Mouse (Mus musculus) hindbrain, embryonic 16.5 days (tissue): Measurements from ENCODE around the gene Wipf1. TPM values are rescaled to one million over a fixed set of nuclear protein-coding genes. Genes with fewer than 3 reads are reported as not detected.

Experiments
- ATAC-seq: fragments of 200-750 bp; cut with Nextera tagmentation; 2 replicates; pipeline ENCODE4 v1.8.0; 2017; ENCODE audit warnings: moderate TSS enrichment, moderate library complexity
- H3K27ac ChIP-seq: fragments of 300-500 bp; sonication (generic); 2 replicates; pipeline ENCODE4 v1.5.1; 2014; ENCODE audit warnings: low read depth, mild to moderate bottlenecking, control low read depth, low read length, moderate library complexity
- H3K27me3 ChIP-seq: fragments of 300-500 bp; sonication (generic); replicated peaks from 2 replicates; pipeline ENCODE4 v1.6.1; 2014; ENCODE audit warnings: low read length; ENCODE audit not compliant: control insufficient read depth, insufficient read depth
- H3K36me3 ChIP-seq: fragments of 300-500 bp; sonication (generic); 2 replicates; pipeline ENCODE4 v1.6.1; 2014; ENCODE audit warnings: mild to moderate bottlenecking, low read length, moderate library complexity, mixed read lengths; ENCODE audit not compliant: control insufficient read depth, insufficient read depth
- H3K4me1 ChIP-seq: fragments of 300-500 bp; sonication (generic); 2 replicates; pipeline ENCODE4 v1.6.1; 2014; ENCODE audit warnings: low read depth, low read length; ENCODE audit not compliant: control insufficient read depth, insufficient read depth
- H3K4me2 ChIP-seq: fragments of 300-500 bp; sonication (generic); 2 replicates; pipeline ENCODE4 v1.6.1; 2014; ENCODE audit warnings: mild to moderate bottlenecking, low read length, control low read depth, moderate library complexity
- H3K4me3 ChIP-seq: fragments of 300-500 bp; sonication (generic); 2 replicates; pipeline ENCODE4 v1.5.1; 2014; ENCODE audit warnings: mild to moderate bottlenecking, low read length, control low read depth, moderate library complexity
- H3K9ac ChIP-seq: fragments of 300-500 bp; sonication (generic); 2 replicates; pipeline ENCODE4 v1.6.1; 2014; ENCODE audit warnings: low read depth, mild to moderate bottlenecking, control low read depth, low read length, moderate library complexity
- H3K9me3 ChIP-seq: fragments of 300-500 bp; sonication (generic); 2 replicates; pipeline ENCODE4 v1.6.1; 2014; ENCODE audit warnings: mild to moderate bottlenecking, low read length, moderate library complexity; ENCODE audit not compliant: control insufficient read depth
- whole genome bisulfite sequencing: fragments of 180-500 bp; shearing (Covaris S2); extraction: QIAGEN DNeasy Blood & Tissue Kit; methylation state at CpG from one replicate; pipeline ENCODE4 v1.1.7; 2014; 5-methylcytosine and 5-hydroxymethylcytosine counted together
- polyA plus RNA-seq: library from polyadenylated mRNA; unstranded; fragments of >200 nt; fragmentation: Nextera tagmentation; extraction: Ambion mirVana; gene quantifications from 2 replicates; pipeline ENCODE4 v1.2.1, GENCODE M21; 2015

Gene Wipf1
- polyA plus RNA-seq, 1 experiment from 2014 or later, result 2.4 TPM

GRCm38 (mm10) chr2:73428803-73429468 lies 100.6 kb downstream of the Wipf1 start:
- Histone ChIP-seq H3K4me1 (no peaks in the 10 kb centered on the region), H3K9ac (no peak overlapping the region), H3K9me3 (no peaks in the 10 kb centered on the region), H3K4me3 (no peak overlapping the region), H3K27me3 (no peaks in the 10 kb centered on the region), H3K36me3 (no peaks in the 10 kb centered on the region), H3K4me2 (no peak overlapping the region), H3K27ac (no peak overlapping the region)
- ATAC-seq, result no peak
- 55% methylated on average over 21 of the region's 21 CpGs for WGBS

GRCm38 (mm10) chr2:73427293-73427692 lies 102.2 kb downstream of the Wipf1 start:
- H3K4me2 ChIP-seq, result no peak overlapping the region
- no peaks in the 10 kb centered on the region for H3K36me3 ChIP-seq
- ATAC-seq, result no peak
- H3K9ac ChIP-seq, result no peak overlapping the region
- 34% methylated on average over 1 of the region's 1 CpGs for WGBS
- H3K9me3 ChIP-seq, result no peaks in the 10 kb centered on the region
- H3K4me1 ChIP-seq, result no peaks in the 10 kb centered on the region
- no peaks in the 10 kb centered on the region for H3K27me3 ChIP-seq
- no peak overlapping the region for H3K27ac ChIP-seq
- H3K4me3 ChIP-seq, result no peak overlapping the region

- ATAC-seq, result no peak
- no peaks in the 10 kb centered on the region for H3K9me3 ChIP-seq
- no peaks in the 10 kb centered on the region for H3K4me1 ChIP-seq
- H3K4me2 ChIP-seq, result no peak overlapping the region
- no peak overlapping the region for H3K4me3 ChIP-seq
- no peaks in the 10 kb centered on the region for H3K27me3 ChIP-seq
- 90% methylated on average over 14 of the region's 14 CpGs for WGBS
- no peak overlapping the region for H3K27ac ChIP-seq
- no peaks in the 10 kb centered on the region for H3K36me3 ChIP-seq
- H3K9ac ChIP-seq, result no peak overlapping the region
These were observed 103.7 kb downstream of the Wipf1 start for GRCm38 (mm10) chr2:73425822-73426221.

GRCm38 (mm10) chr2:73419730-73420129 lies 109.8 kb downstream of the Wipf1 start:
- no peaks in the 10 kb centered on the region for H3K4me1 ChIP-seq
- H3K27me3 ChIP-seq, result no peaks in the 10 kb centered on the region
- H3K9ac ChIP-seq, result no peak overlapping the region
- no peaks in the 10 kb centered on the region for H3K36me3 ChIP-seq
- H3K4me2 ChIP-seq, result no peak overlapping the region
- H3K27ac ChIP-seq, result no peak overlapping the region
- no peak overlapping the region for H3K4me3 ChIP-seq
- WGBS, result 31% methylated on average over 7 of the region's 7 CpGs
- H3K9me3 ChIP-seq, result no peaks in the 10 kb centered on the region
- no peak for ATAC-seq

GRCm38 (mm10) chr2:73419285-73419684 lies 110.2 kb downstream of the Wipf1 start:
- H3K9ac ChIP-seq, result no peak overlapping the region
- no peak overlapping the region for H3K4me2 ChIP-seq
- H3K4me1 ChIP-seq, result no peaks in the 10 kb centered on the region
- H3K4me3 ChIP-seq, result no peak overlapping the region
- no peak overlapping the region for H3K27ac ChIP-seq
- no peak for ATAC-seq
- no peaks in the 10 kb centered on the region for H3K9me3 ChIP-seq
- no peaks in the 10 kb centered on the region for H3K27me3 ChIP-seq
- H3K36me3 ChIP-seq, result no peaks in the 10 kb centered on the region
- WGBS, result 50% methylated on average over 4 of the region's 4 CpGs

GRCm38 (mm10) chr2:73415892-73416291 lies 113.6 kb downstream of the Wipf1 start:
- Histone ChIP-seq H3K4me1 (no peaks in the 10 kb centered on the region), H3K9me3 (no peaks in the 10 kb centered on the region), H3K4me2 (no peak overlapping the region), H3K4me3 (no peak overlapping the region), H3K36me3 (no peaks in the 10 kb centered on the region), H3K27me3 (no peaks in the 10 kb centered on the region), H3K27ac (no peak overlapping the region), H3K9ac (no peak overlapping the region)
- no peak for ATAC-seq
- WGBS, result 68% methylated on average over 5 of the region's 5 CpGs

- H3K27me3 ChIP-seq, result no peaks in the 10 kb centered on the region
- H3K36me3 ChIP-seq, result no peaks in the 10 kb centered on the region
- H3K27ac ChIP-seq, result no peak overlapping the region
- no peaks in the 10 kb centered on the region for H3K9me3 ChIP-seq
- H3K4me1 ChIP-seq, result no peaks in the 10 kb centered on the region
- 95% methylated on average over 8 of the region's 8 CpGs for WGBS
- H3K4me2 ChIP-seq, result no peak overlapping the region
- H3K9ac ChIP-seq, result no peak overlapping the region
- no peak overlapping the region for H3K4me3 ChIP-seq
- no peak for ATAC-seq
These were observed 119.5 kb downstream of the Wipf1 start for GRCm38 (mm10) chr2:73410076-73410475.

- no peak overlapping the region for H3K4me2 ChIP-seq
- H3K9ac ChIP-seq, result no peak overlapping the region
- no peaks in the 10 kb centered on the region for H3K4me1 ChIP-seq
- no peak for ATAC-seq
- no peaks in the 10 kb centered on the region for H3K36me3 ChIP-seq
- H3K27me3 ChIP-seq, result no peaks in the 10 kb centered on the region
- no peak overlapping the region for H3K27ac ChIP-seq
- no peaks in the 10 kb centered on the region for H3K9me3 ChIP-seq
- 66% methylated on average over 4 of the region's 4 CpGs for WGBS
- H3K4me3 ChIP-seq, result no peak overlapping the region
These were observed 121.9 kb downstream of the Wipf1 start for GRCm38 (mm10) chr2:73407662-73408061.

GRCm38 (mm10) chr2:73406336-73406915 lies 123.1 kb downstream of the Wipf1 start:
- no peaks in the 10 kb centered on the region for H3K4me1 ChIP-seq
- WGBS, result 90% methylated on average over 9 of the region's 9 CpGs
- no peaks in the 10 kb centered on the region for H3K27me3 ChIP-seq
- H3K27ac ChIP-seq, result no peak overlapping the region
- H3K4me2 ChIP-seq, result no peak overlapping the region
- H3K36me3 ChIP-seq, result no peaks in the 10 kb centered on the region
- H3K4me3 ChIP-seq, result no peak overlapping the region
- H3K9me3 ChIP-seq, result no peaks in the 10 kb centered on the region
- no peak overlapping the region for H3K9ac ChIP-seq
- ATAC-seq, result no peak
